Mouse (Mus musculus) brain, embryonic 18.5 days (tissue): ENCODE data around the gene Cpne5.

Source experiments
- DNase-seq: peaks from one replicate; pipeline ENCODE4 v3.0.0-alpha.2; 2012; ENCODE audit warnings: low read depth, low spot score

Cpne5 gene

GRCm38 (mm10) chr17:29170431-29171000 lies 67.5 kb downstream of the Cpne5 start:
- DNase-seq = no peak

- DNase-seq = no peak
Observed at GRCm38 (mm10) chr17:29168996-29169601, 68.9 kb downstream of the Cpne5 start.

DNA sequence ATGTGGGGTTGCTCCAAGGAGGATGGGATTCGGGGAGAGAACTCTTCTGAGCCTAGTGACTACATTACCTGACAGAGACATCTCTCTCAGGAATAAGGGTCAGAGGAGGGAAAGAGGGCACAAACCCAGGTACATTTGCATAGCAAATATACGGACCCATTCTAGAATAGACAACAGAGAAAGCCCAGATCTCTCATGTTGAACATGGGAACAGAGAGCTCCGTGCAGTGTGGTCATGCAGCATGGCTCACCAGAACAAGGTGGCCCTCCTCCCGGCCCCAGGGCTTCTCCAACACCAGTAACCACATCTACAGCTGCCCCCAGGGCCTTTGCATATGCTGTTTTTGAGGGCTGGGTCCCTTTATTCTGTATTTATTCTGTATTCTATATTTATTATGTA lies 69.5 kb downstream of the Cpne5 start:
- no peak for DNase-seq

- DNase-seq = no peak
Observed at GRCm38 (mm10) chr17:29167371-29167770, 70.6 kb downstream of the Cpne5 start.

- no peak for DNase-seq
Observed at GRCm38 (mm10) chr17:29165967-29166578, 71.9 kb downstream of the Cpne5 start.

DNA sequence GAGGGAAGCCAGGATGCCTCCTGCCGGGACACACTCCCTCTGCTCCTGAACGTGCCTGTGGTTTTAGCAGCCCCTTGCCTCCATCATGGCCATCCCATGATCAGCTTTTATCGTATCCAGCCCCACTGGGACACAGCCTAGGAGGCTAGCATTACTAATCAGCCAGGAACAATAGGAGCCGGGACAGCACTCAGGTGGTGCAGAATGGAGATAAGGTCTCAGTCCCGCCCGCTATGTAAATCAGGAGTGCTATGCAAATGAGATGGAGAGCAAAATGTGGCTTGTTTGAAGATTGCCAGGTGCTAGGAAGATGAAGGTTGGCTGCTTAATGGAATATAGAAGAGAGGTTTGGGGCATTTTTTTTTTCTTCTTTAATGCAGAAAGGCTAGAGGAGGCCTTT lies 72.5 kb downstream of the Cpne5 start:
- no peak for DNase-seq

GRCm38 (mm10) chr17:29164469-29165111 lies 73.4 kb downstream of the Cpne5 start:
- DNase-seq = no peak

GRCm38 (mm10) chr17:29162334-29162733 lies 75.6 kb downstream of the Cpne5 start:
- DNase-seq = no peak

- no peak for DNase-seq
Observed at GRCm38 (mm10) chr17:29159743-29160455, 78.1 kb downstream of the Cpne5 start.

DNA sequence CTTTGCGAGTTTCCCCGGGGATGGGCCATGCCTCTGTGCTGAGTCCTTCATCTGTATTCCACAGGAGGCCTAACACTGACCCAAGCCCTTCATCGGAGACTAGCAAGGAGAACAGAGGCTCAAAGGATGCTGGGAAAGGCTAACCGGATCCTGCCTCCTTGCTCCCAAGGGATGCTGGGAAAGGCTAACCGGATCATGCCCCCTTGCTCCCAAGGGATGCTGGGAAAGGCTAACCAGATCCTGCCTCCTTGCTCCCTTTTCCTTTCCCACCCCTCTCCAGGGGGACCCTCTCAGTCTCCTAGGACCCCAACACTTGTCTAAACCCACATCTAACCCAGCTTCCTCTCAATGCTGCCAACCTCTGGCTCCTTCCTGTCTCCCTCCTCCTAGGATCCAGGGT lies 78.6 kb downstream of the Cpne5 start:
- DNase-seq = no peak

- no peak for DNase-seq
Observed at GRCm38 (mm10) chr17:29158899-29159298, 79.1 kb downstream of the Cpne5 start.

- no peak for DNase-seq
Observed at GRCm38 (mm10) chr17:29156866-29157265, 81.1 kb downstream of the Cpne5 start.

DNA sequence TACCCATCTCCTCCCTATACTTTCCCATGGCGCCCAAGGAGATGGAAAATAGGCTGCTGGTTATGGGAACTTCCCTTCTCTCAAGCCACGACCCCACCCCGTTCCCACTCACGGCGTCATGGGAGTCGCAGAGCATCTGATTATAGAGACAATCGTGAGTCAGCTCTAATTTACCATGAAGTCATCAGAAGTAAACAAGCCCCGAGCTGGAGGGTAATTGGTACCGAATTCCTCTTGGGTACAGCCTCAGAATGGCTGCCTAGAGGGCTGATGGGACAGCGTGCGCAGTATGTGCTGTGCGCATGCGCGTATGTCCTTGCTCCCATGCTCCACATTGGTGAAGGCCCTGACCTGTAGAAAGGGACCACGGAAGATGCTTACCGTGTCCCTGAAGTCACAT lies 81.6 kb downstream of the Cpne5 start:
- no peak for DNase-seq

- no peak for DNase-seq
Observed at GRCm38 (mm10) chr17:29155355-29156135, 82.4 kb downstream of the Cpne5 start.

DNA sequence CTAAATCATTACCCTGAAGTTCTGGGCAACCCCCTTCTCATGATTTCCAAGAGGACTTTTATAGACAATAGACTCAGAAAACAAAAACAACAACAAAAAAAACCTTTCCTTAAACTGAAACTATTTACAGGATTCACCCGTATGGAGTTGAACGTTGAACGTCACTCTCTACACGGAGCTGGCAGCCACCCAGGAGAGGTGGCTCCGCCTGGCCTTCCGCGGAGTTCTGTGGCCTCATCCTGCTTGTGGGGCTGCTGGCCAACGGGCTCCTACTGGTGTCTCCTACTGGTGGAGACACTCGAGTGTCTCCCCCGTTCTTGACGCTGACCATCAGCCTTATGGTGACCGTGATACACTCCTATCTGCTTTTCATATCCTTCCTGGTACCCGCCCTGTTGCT lies 83.7 kb downstream of the Cpne5 start:
- DNase-seq = no peak

DNA sequence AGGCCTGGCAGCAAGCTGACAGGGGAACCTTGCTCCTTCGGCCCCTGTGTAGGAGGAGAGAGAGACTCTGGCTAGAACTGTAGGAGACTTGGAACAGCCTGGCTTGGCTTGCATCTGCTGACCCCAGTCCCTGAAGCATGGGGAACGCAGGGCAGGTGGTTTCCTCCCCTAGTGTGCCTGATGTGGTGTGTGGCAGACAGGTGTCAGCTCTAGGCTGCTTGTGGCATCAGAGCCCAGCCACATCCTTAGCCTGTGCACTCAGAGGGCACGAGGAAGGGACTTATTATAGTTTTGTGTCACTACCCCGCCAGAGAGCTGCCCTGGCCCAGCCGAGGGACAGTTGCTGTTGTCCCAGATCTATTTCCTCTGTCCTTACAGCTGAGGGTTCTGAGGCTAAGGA lies 85.4 kb downstream of the Cpne5 start:
- no peak for DNase-seq

GRCm38 (mm10) chr17:29149766-29150165 lies 88.2 kb downstream of the Cpne5 start:
- DNase-seq = no peak

DNA sequence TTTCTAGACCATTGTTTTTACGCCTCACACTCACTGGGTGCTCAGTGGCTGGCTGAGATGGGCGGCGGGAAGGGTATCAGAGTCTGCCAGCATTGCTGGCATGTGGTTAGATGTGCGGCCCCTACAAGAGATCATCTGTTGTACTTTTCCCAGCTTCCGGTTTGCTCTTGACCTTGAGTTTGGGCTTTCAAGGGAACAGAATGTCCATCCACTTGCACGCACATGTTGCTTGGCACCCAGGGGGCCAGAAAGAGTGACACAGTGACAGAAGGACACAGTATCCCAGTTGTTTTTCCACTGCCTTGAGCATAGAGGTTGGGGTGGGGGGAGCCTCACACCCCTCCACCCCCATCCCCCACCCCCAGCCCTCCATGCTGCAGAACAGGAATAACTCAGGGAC lies 90.2 kb downstream of the Cpne5 start:
- no peak for DNase-seq

- DNase-seq = no peak
Observed at GRCm38 (mm10) chr17:29147273-29147672, 90.7 kb downstream of the Cpne5 start.

- no peak for DNase-seq
Observed at GRCm38 (mm10) chr17:29145101-29145500, 92.9 kb downstream of the Cpne5 start.

DNA sequence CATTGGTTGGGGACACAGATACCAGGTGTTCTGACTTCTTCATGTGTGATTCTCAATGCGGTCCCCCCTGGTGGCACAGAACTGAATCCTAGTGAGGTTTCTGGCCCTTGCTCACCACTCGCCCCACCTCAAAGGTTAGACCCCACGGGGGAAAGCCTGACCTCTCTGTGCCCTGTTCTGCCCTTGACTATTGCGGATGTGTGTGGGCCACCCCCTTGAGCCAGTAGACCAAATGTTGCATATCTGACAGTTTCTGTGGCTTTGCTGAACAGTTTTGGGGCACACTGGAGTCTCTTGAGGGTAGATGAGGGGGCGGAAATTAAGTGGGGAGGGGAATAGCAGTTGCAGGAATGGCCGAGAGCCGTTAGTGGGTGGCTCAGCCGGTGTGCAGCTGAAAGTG lies 94.7 kb downstream of the Cpne5 start:
- DNase-seq = no peak
